Mouse (Mus musculus): ENCODE measurements around the gene Gm960.
"Not testable (repeated sequence)": the region's sequence is repeated elsewhere in the genome, so short reads cannot be mapped to it uniquely, and the experiment has no call there.

The Gm960 gene

GRCm38 (mm10) chr19:4596071-4596470 is 102.4 kb downstream of the Gm960 start:
- DNase-seq (ENCODE audit: low spot score in 2 of 2), result no peak

DNA sequence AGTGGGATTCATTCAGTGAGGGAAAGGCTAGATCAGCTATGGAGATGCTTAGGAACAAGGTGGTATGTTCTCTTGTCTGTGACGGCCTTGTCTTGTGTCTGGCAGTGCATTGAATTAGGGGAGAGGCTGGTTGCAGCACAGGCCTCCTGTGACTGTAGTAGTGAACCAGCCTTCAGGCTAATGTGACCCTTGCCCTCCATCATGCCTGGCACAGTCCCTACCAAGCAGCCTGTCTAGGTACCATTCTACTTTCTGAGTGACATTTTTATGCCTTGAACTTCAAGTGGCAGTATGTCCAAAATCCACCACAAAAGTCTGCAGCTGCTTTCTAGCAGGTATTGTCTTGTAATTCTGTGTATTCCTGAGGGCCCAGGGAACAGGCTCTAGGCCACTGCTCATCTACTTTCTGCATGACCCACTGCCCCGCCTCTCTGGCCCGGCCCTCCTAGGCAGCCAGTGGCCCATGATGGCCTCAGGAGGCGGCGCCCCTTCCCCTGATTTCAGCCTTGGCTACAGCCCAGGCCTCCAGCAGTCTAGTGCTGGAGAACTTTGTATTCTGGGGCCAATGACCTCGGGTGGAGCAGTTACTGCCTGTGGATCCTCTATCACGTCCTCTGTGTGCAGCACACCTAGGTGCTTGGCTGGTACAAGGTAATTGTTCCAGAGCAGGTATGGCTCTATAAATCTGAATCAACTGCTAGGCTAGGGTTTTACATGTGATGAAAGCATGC is 104.5 kb downstream of the Gm960 start:
- DNase-seq (ENCODE audit: low spot score in 2 of 2), result no peak

DNA sequence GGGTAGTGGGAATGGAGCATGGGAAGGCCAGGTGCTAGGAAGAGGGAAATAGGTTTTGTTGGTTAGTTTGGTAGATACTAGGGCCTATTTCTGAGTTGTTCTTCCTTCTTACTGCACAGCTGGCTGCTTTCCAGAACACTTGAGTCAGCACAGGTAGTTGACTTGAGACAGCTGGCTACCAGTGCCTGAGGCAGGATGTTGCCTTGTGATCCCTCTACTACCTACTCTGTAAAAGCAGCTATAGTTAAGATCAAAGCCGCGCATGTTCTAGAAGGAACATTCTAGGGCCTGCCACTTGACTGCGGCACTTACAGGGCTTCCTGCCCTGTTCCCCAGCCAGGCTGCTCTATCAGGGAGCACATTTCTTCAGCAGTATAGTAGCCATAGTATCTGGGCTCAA is 108.4 kb downstream of the Gm960 start:
- no peak for DNase-seq (ENCODE audit: low spot score in 2 of 2)

GRCm38 (mm10) chr19:4589081-4589480 is 109.4 kb downstream of the Gm960 start:
- DNase-seq (ENCODE audit: low spot score in 2 of 2), result no peak

- DNase-seq (ENCODE audit: low spot score in 2 of 2), result no peak
These were observed 110.0 kb downstream of the Gm960 start for GRCm38 (mm10) chr19:4588430-4588829.

GRCm38 (mm10) chr19:4587426-4587825 is 111.0 kb downstream of the Gm960 start:
- DNase-seq (ENCODE audit: low spot score in 2 of 2), result peak; percentile 38 to 39

- DNase-seq (ENCODE audit: low spot score in 2 of 2), result not testable (repeated sequence)
These were observed 111.7 kb downstream of the Gm960 start for GRCm38 (mm10) chr19:4586783-4587182.

DNA sequence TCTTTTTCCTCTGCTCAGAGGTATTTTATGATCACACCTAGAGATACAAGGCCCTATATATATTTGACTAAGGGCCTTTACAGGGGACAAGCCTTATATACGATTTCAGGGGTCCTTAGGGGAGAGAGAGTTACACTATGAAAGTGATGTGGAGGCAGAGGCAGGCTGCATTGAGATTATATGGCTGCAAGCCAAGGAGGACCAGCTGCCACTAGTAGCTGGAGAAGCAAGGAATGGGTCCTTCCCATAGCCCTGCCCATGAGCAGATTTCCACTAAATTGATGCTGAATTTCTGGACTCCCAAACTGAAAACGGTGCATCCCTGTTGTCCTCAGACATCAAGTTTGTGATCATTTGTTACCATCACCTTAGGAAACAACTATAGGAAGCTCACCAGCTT is 114.6 kb downstream of the Gm960 start:
- DNase-seq (ENCODE audit: low spot score in 2 of 2), result peak; percentile 42 to 55

- no peak for DNase-seq (ENCODE audit: low spot score in 2 of 2)
These were observed 119.2 kb downstream of the Gm960 start for GRCm38 (mm10) chr19:4579296-4579695.

DNA sequence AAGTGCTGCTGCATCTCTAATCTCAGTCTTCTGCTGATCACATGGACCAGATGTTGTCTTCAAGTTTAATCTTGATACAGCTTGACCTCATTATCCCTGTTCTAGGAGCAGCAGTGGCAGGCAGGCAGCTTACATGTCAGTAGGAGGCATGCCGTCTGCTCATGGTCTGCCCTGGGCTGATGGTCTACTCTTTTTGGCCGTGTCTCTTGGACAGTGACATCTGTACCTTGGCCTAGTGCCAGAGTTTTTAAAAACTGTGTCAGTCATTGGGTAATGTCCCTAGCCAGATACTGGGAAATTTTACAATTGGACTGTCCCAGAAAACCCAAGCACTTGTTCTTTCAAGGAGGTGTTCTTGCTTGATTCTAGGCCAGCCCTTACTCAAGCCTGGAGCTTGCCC is 119.7 kb downstream of the Gm960 start:
- DNase-seq (ENCODE audit: low spot score in 2 of 2), result no peak

Measured in right cerebral cortex, postnatal 10 days (tissue).